Mouse (Mus musculus) adrenal gland, adult 18-20 months (tissue): ENCODE data around the gene Asb9. TPM values are rescaled to one million over a fixed set of nuclear protein-coding genes. Genes with fewer than 3 reads are reported as not detected.

ENCODE experiments used
- DNase-seq, 2 experiments: peaks; one replicate each; pipeline ENCODE4 v3.0.0; 2021 to 2022; ENCODE audit warnings: low spot score in 2 of 2
- long read RNA-seq, 2 experiments: library from polyadenylated mRNA; stranded (forward); transcript quantifications; one replicate each; pipeline ENCODE4 v2.0.0; 2021
- total RNA-seq, 2 experiments: library from RNA; stranded (reverse); gene quantifications; 1 replicate in 1 of 2; 2 replicates in 1 of 2; pipeline ENCODE4 v1.2.3; 2021

Asb9 gene
- not detected for total RNA-seq
- long read RNA-seq, experiment 1 = 0 reads
- long read RNA-seq, experiment 2 = 0 reads

- no peak for DNase-seq
These were observed at the start of gene Asb9 for GRCm38 (mm10) chrX:164505709-164506498. Gene Asb9, plus strand, starts transcription at chrX:164506327.

- no peak for DNase-seq
These were observed 46.8 kb upstream of the Asb9 start for GRCm38 (mm10) chrX:164459205-164459878.

- DNase-seq = no peak
These were observed 3.9 kb upstream of the Asb9 start for GRCm38 (mm10) chrX:164502258-164502657.

- no peak for DNase-seq
These were observed 941 bp downstream of the Asb9 start for GRCm38 (mm10) chrX:164507068-164507467.

GRCm38 (mm10) chrX:164508728-164509127, 2.6 kb downstream of the Asb9 start:
- no peak for DNase-seq

GRCm38 (mm10) chrX:164522138-164522537, 16.0 kb downstream of the Asb9 start:
- no peak for DNase-seq

GRCm38 (mm10) chrX:164526566-164526965, 20.4 kb downstream of the Asb9 start:
- DNase-seq = no peak

GRCm38 (mm10) chrX:164541436-164542317, 35.5 kb downstream of the Asb9 start:
- no peak for DNase-seq

- no peak for DNase-seq
These were observed 64.1 kb downstream of the Asb9 start for GRCm38 (mm10) chrX:164570195-164570594.

GRCm38 (mm10) chrX:164576967-164577366, 70.8 kb downstream of the Asb9 start:
- no peak for DNase-seq

Other genes starting within 250 kb of the Asb9 start
- under 1 TPM; 0.27 to 0.45 TPM for gene Bmx, start 248.1 kb upstream of the Asb9 start, total RNA-seq
- 10 to 100 TPM in 1 of 2 experiments, 1 to 10 TPM in 1; 4.3 to 12.5 TPM for gene Pir, start 237.0 kb upstream of the Asb9 start, total RNA-seq
- 10 to 100 TPM; 26.2 to 65.4 TPM for gene Vegfd, start 132.9 kb upstream of the Asb9 start, total RNA-seq
- gene Piga, start 86.5 kb upstream of the Asb9 start, total RNA-seq = 10 to 100 TPM in 1 of 2 experiments, 1 to 10 TPM in 1; 5.1 to 13.2 TPM
- under 1 TPM; 0.42 to 0.46 TPM for gene Asb11, start 69.3 kb upstream of the Asb9 start, total RNA-seq